Mouse (Mus musculus): ENCODE results near the gene Ablim1. TPM values are rescaled to one million over a fixed set of nuclear protein-coding genes. Genes with fewer than 3 reads are reported as not detected.

The Ablim1 gene
- total RNA-seq, 2 experiments from 2014 or later, result 6.3 to 9.2 TPM

DNA sequence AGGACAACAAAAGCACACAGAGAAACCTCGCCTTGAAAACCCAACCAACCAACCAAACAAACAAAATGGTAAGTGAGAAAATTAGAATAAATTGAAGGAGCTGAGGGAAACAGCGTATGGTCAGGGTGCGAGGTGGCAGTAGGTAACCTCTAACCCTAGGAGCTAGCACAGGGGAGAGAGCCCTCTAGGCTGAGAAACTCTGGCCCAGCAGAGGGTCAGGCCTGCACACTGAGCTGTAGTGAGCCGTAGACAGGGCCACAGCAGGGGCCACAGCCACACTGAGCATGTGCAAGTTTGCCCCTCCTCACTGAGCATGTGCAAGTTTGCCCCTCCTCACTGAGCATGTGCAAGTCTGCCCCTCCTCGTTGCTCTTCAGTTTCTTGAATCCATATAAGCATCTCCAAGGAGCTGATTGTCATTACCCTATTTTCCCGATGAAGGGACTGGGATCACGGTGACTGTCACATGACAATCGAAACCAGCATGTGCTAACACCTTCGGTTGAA, 247.6 kb downstream of the Ablim1 start:
- ATAC-seq (replicated peaks; ENCODE audit: low FRiP score, low TSS enrichment, poor library complexity, severe bottlenecking), result no peak

DNA sequence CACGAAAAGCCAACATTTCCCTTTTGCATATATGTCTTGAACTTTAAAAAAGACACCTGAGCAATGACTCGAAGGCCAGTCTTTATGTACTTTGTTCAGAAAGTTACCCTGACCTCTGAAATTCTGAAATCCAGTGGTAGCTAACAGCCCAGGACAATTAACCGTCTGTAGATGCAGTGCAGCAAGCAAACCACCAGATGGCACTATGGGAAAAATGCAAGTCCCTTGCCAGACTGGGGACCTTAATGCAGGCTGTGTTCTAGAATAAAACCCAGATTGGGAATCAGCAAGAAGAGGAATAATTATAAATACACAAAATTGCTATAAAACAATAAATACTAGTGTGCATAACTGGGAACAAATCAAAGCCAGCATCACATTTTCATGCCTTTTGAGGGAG, 248.4 kb downstream of the Ablim1 start:
- peak; percentile 86 for ATAC-seq (replicated peaks; ENCODE audit: low FRiP score, low TSS enrichment, poor library complexity, severe bottlenecking)

DNA sequence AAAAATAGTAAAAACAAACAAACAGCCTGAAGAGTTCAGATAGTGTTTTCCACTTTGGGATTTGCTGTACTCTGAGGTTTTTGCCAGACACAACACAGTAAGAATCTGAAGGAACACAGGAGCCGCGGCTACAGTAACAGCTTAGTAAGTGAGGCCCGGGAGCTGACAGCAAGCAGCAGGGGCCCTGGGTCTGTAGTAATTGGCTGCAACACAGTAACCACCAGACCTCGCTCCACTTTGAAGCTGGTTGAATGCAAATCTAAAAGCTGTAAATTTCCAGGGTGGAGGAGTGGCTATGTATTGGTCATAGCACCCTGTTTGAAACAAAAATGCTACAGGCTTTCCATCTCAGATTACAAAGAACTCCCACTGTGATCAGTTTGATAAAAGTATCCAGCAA, 252.0 kb downstream of the Ablim1 start:
- no peak for ATAC-seq (replicated peaks; ENCODE audit: low FRiP score, low TSS enrichment, poor library complexity, severe bottlenecking)

DNA sequence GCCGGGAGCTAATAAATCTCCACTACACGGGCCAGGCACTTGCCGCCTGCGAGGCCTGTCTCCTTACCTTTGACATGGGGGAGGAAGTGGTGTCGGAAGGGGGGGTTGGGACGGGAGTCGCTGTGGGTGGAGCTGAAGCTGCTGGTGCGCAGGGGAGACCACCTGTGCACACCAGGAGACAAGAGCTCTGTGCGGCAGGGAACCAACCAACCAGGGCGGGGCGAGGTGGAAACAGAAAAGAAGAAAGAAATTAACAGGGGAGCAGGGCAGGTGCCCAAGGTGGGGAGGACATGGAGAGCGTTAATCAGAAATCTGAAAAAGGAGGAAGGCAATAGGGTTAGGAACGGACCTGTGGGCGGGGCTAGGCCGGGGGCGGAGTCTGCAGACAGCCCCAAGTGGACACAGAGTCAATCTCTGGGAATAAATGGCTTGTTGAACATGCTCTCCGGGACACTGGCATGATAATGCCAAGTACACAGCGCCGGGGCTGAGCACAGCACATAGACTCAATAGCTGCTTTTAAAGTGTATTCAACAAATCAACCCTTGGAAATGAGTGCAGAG, 255.6 kb downstream of the Ablim1 start:
- no peak for ATAC-seq (replicated peaks; ENCODE audit: low FRiP score, low TSS enrichment, poor library complexity, severe bottlenecking)

DNA sequence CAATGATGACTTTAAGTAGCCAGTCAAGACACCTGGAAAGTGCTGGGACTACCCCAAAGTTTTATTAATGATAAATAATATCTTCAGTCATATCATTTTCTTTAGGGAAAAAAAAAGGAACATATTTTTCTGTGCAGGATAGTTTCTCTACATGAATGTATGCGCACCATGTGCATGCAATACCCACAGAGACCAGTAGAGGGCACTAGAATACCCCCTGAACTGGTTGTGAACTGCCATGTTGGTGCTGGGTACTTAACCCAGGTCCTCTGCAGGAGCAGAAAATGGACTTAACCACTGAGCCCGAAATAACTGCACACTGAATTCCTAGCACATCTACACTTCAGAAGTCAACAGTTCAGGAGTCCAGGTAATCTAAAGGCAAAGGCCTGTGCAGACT, 257.2 kb downstream of the Ablim1 start:
- no peak for ATAC-seq (replicated peaks; ENCODE audit: low FRiP score, low TSS enrichment, poor library complexity, severe bottlenecking)

DNA sequence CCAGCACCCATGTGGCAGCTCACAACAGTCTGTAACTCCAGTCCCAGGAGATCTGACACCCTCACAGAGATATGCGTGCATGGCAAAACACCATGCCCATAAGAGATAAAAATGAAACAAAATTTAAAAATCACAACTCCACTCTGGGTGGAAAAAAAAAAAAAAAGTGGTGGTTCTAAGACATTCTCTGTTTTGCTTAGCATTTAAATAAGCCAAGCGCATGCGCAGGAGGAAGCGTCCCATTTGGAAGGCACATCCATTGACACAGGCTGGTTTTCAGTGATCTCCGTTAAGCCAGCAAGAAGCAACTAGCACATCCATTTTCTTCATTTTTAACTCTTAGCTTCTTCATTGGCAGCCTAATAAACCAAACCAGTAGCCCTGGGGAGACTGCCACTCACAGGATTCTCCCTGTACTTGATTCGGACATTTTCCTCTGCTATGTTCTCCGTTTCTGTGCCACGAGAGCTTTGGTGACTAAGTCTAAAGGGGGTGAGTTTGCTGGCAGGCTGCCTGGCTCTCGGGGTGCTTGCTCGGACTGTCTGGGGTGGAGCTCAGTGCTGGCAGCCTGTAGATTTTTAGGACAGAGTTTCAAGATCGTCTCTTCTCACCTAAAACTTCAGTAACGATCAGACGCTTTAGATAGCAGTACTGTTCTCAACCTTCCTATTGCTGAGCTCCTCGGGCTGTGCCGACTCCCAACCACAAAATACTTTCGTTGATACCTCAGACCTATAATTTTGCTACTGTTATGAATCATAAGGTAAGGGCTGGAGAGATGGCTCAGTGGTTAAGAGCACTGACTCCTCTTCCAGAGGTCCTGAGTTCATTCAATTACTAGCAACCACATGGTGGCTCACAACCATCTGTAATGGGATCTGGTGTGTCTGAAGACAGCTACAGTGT, 259.3 kb downstream of the Ablim1 start:
- ATAC-seq (replicated peaks; ENCODE audit: low FRiP score, low TSS enrichment, poor library complexity, severe bottlenecking), result no peak

DNA sequence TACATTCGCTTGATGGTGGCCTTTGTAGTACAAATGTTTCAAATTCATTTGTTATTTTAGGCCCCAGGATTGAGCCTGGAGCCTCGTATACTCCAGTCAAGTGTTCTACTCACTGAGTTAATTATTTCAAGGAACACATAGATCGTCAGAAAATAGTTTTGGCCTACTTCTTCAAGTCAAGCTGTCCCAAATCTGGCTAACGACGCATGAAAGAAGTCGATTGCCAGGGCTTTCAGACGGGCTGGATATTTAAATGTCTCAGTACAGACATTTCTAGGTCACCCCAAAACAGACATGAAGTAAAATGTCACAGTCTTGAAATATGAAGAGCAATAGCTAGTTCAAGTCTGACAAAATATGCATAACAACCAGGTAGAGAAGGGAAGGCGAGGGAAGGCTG, 261.8 kb downstream of the Ablim1 start:
- no peak for ATAC-seq (replicated peaks; ENCODE audit: low FRiP score, low TSS enrichment, poor library complexity, severe bottlenecking)

DNA sequence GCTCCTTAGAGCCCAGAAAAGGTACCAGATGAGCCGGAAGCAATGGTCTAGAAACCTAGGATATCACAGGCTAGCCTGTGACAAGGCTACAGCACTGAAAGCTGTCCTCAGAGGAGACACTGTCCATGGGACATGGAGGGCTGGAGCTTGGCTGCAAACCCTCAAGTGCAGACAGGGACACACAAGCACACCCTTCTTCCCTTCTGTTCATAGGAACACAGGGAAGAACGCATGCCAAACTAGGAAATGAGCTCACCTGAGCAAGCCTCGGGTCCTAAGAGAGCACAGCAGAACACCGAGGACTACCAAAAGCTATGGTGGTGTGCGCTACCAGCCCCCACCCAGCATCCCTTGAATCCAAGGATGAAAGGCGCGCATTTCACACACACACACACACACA, 262.7 kb downstream of the Ablim1 start:
- ATAC-seq (replicated peaks; ENCODE audit: low FRiP score, low TSS enrichment, poor library complexity, severe bottlenecking), result no peak

DNA sequence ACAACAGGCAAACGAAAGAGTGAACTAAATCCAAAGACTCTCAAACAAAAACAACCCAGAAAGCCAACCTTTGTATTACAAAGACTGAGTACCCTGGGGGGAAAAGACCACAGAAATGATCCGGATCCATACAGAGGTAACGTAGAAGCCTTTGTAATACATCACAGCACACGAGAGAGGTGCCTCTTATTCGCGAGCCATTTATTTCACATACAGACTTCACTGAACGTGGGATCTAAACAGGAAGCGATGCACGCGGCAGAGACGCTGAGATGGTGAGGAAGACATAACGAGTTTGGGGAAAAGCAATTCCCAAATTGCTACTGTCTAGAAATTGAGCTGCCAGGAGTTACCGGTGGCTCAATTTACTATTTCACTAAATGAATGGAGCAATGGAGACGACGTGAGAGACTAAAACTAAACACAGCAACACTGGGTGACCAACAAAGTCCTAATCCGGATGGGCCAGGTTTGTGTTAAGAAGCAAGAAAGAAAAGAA, 265.1 kb downstream of the Ablim1 start:
- no peak for ATAC-seq (replicated peaks; ENCODE audit: low FRiP score, low TSS enrichment, poor library complexity, severe bottlenecking)

DNA sequence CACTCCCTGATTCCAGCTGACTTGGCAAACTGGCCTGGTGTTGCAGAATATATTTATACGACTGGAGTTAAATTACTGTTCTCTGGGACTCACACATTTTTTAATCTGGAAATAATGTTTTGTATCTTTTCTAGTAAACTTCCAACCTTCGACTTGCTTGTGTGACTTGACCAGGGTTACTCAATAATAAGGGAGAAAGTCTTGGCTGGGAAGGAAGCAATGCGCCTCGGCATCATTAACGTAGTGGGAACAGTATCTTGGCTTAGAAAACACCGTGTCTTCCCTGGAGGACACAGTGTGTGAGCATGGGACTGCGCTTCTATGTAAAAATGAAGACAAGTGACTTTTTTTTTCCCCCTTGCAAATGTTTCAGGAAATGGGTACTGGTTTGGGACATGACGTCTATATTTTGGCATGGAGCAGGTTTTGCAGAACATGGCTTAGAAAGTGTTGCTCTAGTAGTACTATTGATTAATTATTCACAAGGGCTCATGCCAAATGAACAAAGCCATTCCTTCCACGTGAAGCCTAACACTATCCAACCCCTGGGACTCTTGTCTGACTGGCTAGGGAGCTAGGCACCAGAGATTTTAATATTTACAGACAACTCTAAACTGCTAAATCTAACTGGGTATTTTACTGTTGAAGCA, 266.9 kb downstream of the Ablim1 start:
- no peak for ATAC-seq (replicated peaks; ENCODE audit: low FRiP score, low TSS enrichment, poor library complexity, severe bottlenecking)

DNA sequence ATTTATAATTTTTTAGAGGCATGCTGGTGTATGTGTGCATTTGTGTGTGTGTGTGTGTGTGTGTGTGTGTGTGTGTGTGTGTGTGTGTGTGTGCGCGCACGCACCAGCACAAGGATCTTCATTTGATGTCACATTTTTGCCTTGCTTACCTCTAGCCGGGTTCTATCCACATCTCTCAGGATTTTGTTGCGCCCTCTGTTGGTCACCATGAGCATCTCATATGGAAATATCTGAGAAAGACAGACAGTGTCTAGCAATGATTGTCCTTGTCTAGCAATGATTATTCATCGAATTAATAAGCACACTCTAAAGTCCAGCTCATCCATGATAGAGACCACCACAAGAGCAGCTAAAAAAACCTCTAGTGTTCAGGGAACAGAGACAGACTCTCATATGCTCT, 275.5 kb downstream of the Ablim1 start:
- peak; percentile 52; the same call in 1 of the 2 replicates for ATAC-seq (replicated peaks; ENCODE audit: low FRiP score, low TSS enrichment, poor library complexity, severe bottlenecking)

DNA sequence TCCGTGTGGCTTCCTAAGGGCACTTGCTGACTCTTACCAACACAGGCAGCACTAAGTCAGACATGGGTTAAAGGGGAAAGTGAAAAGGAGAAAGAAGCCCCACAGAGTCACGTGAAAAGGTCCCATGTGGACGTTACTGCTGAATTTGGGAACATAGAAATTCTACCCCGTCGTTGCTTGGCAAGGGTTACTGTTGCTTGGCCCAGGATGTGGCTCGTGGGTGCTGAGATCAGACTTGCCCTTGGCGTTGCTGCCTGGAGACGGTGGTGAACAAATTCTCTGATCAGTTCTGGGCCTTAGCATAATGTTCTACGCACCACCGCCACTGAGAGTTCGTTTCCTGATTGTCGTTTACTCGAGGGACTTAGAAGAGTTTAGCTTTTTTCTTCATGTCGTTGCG, 277.9 kb downstream of the Ablim1 start:
- ATAC-seq (replicated peaks; ENCODE audit: low FRiP score, low TSS enrichment, poor library complexity, severe bottlenecking), result no peak

DNA sequence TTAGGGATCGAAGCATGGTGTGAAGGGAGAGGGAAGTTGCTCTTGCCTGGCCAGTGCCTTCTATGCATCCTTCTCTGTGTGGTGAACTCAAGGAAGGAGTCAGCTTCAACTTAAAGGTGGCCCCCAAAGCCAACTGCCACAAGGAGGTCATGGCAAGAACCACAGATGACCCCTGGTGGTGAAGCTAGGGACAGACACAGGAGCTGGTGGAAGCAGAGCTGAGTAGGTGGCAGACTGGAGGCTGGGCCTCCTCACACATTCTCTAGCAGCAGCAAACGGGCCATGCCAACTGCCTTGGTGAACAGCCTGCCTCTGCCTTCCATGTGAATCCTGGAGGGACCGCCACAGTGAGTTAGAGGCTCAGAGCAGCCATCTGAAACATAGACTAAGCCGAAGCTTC, 283.1 kb downstream of the Ablim1 start:
- peak; percentile 77 for ATAC-seq (replicated peaks; ENCODE audit: low FRiP score, low TSS enrichment, poor library complexity, severe bottlenecking)

DNA sequence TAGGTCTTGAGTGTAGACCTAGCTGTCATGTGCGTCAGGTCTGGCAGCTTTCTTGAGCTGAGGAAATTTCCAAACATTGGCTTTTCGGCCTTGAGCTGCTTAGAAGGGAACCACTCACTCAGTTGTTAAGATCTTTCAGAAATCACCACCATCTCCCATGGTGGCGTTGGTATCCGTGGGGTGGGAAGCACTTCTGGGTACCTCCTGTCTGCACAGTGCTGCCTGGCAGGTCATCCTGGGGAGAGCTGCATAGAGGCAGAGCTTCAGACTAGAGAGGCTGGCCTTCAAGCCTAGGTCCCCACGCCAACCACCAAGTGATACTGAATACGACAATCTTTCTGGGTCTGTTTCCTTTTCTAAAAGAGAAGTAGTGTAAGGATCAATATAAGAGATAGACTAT, 285.3 kb downstream of the Ablim1 start:
- no peak for ATAC-seq (replicated peaks; ENCODE audit: low FRiP score, low TSS enrichment, poor library complexity, severe bottlenecking)

DNA sequence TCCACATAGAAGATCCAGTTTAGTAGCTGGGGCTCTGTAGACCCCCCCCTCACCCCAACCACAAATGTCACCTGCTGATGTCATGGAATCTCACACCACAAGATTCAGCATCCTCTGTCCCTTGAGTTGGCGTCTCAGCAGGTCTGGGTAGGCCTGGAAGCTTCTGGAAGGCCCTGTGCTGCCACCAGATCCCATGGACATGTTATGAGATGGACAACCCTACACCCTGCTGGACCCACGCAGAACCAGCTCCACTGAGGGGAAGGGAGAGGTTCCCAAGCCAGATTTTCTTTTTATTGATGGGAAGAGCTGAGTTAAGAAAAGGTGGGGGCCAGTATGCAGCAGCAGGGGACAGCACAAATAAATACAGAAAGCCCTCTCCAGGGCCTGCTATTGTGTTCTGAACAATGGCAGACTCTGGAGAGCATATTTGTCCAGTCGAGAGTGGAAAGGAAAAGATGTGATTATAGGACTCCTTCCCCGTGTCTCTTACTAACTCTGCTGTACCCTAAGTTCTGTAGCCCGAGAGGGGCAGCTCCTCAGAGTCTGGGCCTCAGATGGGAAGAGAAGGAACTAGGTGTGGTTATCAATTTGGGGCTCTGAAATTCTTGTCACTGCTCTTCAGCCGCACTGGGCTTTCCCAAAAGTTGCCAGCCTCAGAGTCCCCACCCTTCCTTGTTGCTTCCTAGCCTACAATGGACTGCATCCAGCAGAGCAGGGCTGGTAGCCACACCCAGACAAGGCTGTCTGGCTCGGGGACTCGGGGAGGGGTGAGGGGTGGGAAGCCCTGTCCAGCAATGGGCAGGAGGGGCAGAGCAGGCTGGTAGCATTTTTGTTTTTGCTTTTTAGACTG, 286.2 kb downstream of the Ablim1 start:
- ATAC-seq (replicated peaks; ENCODE audit: low FRiP score, low TSS enrichment, poor library complexity, severe bottlenecking), result no peak

DNA sequence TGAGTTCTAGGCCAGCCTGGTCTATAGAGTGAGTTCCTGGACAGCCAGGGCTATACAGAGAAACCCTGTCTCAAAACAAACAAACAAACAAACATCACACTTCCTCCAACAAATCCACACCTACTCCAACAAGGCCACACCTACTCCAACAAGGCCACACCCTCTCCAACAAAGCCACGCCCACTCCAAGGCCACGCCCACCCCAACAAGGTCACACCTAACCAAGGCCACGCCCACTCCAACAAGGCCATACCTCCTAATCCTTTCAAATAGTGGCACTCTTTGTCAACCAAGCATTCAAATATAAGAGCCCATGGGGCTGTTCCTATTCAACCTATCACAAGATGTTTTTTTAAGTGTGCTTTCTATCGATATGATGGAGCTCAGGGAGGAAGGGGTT, 288.2 kb downstream of the Ablim1 start:
- ATAC-seq (replicated peaks; ENCODE audit: low FRiP score, low TSS enrichment, poor library complexity, severe bottlenecking), result no peak

DNA sequence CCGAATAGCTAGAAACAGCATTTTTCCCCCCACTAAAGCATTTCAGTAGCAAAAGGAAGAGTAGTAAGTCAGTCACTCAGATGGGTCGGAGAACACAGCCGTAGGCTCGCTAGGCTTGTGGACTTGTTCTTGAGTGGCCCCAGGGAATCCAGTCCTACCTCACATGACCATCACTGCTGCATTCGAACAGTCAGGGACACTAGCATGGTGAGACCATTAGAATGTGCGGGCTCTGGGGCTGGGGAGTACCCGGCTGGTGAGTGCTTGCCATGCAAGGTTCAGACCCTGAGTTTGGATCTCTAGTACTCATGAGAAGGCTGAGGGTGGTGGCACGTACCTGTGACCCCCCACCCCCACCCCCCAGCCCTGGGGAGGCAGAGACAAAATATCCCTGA, 296.9 kb downstream of the Ablim1 start:
- ATAC-seq (replicated peaks; ENCODE audit: low FRiP score, low TSS enrichment, poor library complexity, severe bottlenecking), result no peak

DNA sequence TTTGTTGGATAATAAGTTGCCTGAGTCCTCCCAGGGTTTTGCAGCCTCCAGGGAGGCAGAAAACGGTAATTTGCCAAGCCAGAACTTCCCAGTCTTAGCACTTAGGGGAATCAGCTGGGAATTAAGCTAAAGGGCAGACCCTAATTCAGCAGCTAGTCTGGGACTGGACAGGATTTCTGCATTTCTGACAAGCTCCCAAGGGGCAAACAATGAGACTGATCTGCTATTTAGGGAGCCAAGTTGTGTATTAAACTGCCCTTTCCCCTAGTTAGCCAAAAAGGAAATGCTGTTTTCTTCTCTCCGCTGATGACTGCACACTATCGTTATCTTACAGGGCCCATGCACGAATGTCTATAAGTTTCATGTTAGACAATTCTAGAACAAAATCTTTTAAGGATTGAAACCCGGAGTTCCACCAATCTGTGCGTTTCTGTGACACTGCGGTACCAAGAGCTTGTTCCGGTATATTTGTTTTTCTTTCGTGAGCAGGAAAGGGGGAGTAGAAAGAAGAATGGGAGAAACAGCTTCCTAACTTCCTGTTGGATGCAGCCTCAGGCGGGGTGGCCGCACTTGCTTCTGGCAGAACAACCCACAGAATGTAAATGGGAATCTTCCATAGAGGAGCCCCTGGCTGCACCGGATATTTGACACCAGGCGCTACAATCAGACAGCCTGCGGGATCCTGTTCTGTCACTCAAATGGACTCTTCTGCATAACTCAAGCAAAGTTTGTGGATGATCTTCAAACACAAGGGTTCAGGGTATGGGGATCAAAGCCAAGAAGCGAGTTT, 297.5 kb downstream of the Ablim1 start:
- no peak for ATAC-seq (replicated peaks; ENCODE audit: low FRiP score, low TSS enrichment, poor library complexity, severe bottlenecking)

DNA sequence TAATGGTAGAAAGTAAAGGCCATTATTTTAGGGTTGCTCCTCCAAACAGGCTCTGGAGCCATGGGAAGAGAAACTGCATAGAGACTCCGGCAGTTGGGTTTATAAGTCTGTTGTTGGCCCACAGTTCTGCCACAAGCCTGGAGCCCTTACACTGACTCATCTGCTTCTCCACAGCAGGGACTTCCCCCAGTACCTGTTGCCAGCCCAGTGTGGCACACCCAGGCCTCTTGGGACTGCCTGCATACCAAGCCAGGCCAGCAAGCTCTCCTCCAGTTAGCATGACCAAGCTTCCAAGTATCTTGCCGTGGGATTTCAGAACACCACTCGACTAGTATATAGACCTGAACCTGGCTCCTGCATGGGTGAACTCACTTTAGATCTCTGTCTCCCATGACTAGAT, 299.9 kb downstream of the Ablim1 start:
- no peak for ATAC-seq (replicated peaks; ENCODE audit: low FRiP score, low TSS enrichment, poor library complexity, severe bottlenecking)
